Mouse (Mus musculus): ENCODE measurements around the gene Eno3. TPM values are rescaled to one million over a fixed set of nuclear protein-coding genes. Genes with fewer than 3 reads are reported as not detected.

Gene Eno3
- polyA plus RNA-seq, 1 experiment from 2014 or later: 9.2 TPM

- Histone ChIP-seq H3K27me3 (no peaks in the 10 kb centered on the region), H3K4me1 (replicated peaks) (peaks cover 26% of the 10 kb centered on the region), H3K9me3 (no peaks in the 10 kb centered on the region), H3K4me2 (no peak overlapping the region), H3K4me3 (no peak overlapping the region), H3K36me3 (peaks cover 10% of the 10 kb centered on the region), H3K9ac (no peak overlapping the region), H3K27ac (no peak overlapping the region)
- ATAC-seq (ENCODE audit: low FRiP score): no peak
- 75% methylated on average over 2 of the region's 2 CpGs for WGBS
Observed at GRCm38 (mm10) chr11:70699051-70699450, 42.0 kb downstream of the Eno3 start.

DNA sequence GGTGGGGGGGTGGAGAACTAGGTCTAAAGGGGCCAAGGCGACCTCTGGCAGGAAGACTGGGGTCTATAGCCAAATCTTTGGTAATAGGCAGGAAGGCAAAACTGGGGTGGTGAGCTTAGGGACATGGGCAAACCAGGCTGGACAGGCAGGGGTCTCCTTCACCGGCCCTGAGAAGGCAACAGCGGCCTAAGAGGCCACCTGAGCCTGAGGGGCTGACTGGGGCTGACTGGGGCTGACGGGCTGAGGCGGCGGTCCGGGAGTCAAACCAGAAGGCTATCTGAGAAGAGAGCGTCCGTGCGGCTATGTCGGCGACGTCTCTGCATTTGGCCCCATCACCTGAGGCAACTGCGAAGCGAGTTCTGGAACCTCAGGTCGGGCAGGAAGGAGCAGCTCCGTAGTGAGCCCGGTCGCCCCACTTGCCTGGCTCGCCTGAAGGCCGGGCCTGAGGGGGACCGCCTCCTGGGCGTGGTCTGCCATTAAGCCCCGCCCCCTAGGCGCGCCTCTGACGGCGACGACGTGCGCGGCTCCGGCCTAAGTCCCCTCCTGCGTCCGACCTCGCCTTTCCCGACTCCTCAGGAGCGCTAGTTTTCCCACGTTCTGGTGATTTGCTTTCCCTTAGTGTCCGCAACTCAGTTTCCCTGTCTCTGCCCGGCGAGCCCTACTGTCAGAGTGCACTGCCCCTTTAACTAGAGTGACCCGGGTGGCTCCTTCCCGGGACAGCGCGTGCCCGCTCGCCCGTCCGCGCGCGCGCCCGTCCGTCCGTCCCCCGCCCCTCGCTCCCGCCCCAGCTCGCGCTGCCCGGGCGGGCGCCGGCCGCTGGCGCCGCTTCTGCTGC is 42.9 kb downstream of the Eno3 start, which contains the start of the genes Inca1 and Kif1c:
Gene Inca1 (minus strand): TSS at position 434 of the 835 bp plus-strand sequence.
Gene Kif1c (plus strand): TSS at position 827 of the 835 bp plus-strand sequence.
- peaks cover 19% of the 10 kb centered on the region for H3K36me3 ChIP-seq

GRCm38 (mm10) chr11:70700613-70701012 is 43.6 kb downstream of the Eno3 start:
- peak; percentile 36 for ATAC-seq (ENCODE audit: low FRiP score)
- H3K4me1 ChIP-seq (replicated peaks): peaks cover 26% of the 10 kb centered on the region
- H3K36me3 ChIP-seq: peaks cover 25% of the 10 kb centered on the region
- peak overlapping the region; percentile 95 for H3K9ac ChIP-seq
- peak overlapping the region; percentile 93 for H3K27ac ChIP-seq
- peak overlapping the region; percentile 91 for H3K4me3 ChIP-seq
- under 1% methylated on average over 33 of the region's 34 CpGs for WGBS
- H3K4me2 ChIP-seq: peak overlapping the region; percentile 89
- H3K27me3 ChIP-seq: no peaks in the 10 kb centered on the region
- no peaks in the 10 kb centered on the region for H3K9me3 ChIP-seq

More for the DNA sequence above, 42.9 kb downstream of the Eno3 start, which contains the start of the genes Inca1 and Kif1c:
- ATAC-seq (ENCODE audit: low FRiP score): peak; percentile 95
- Histone ChIP-seq H3K9ac (peak within 1 kb of the TSS; percentile 95), H3K9me3 (no peaks in the 10 kb centered on the region), H3K4me1 (replicated peaks) (peaks cover 26% of the 10 kb centered on the region), H3K27ac (peak within 1 kb of the TSS; percentile 93), H3K4me2 (peak within 1 kb of the TSS; percentile 89), H3K27me3 (no peaks in the 10 kb centered on the region), H3K4me3 (peak within 1 kb of the TSS; percentile 91)
- WGBS: 2% methylated on average over 69 of the region's 69 CpGs

DNA sequence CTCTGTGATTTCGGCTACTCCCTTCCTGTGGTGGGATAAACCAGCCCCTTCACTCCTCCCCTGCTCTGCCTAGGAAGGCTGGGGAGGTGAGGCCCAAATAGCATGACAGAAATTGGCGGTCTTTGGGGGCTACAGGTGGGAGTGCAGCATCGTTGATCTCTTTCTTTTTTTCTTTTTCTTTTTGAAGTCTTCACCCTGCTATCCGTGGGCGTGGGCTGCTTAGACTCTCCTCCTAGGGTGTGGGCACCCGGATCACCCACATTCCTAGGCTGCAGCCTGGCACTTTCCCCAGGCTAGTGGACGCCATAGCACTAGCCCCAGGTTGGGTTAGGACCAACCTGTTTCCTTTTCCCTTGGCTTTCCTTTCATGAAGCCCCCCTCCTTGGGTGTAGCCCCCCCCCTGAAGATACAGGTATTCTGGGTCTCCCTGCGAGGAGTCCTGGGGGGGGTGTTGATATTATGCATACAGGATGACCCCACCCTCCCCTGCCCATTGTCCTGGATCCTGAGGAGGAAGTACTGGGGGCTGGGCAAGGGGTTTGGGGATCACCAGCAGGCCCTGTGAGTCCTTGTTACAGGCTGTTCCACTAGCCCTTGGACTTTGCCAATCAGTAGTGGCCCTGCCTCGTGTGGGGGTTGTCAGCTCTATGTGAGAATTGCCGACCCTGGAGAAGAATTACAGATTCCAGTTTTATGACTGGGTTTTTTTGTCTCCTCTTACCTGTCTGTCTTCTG is 44.4 kb downstream of the Eno3 start:
- Histone ChIP-seq H3K9ac (peak overlapping the region; percentile 95), H3K27ac (no peak overlapping the region), H3K4me2 (peak overlapping the region; percentile 89), H3K4me3 (peak overlapping the region; percentile 91), H3K36me3 (peaks cover 33% of the 10 kb centered on the region), H3K27me3 (no peaks in the 10 kb centered on the region), H3K4me1 (replicated peaks) (peaks cover 26% of the 10 kb centered on the region), H3K9me3 (no peaks in the 10 kb centered on the region)
- 14% methylated on average over 10 of the region's 10 CpGs for WGBS
- ATAC-seq (ENCODE audit: low FRiP score): no peak

- Histone ChIP-seq H3K4me3 (peak overlapping the region; percentile 91), H3K27ac (no peak overlapping the region), H3K9ac (peak overlapping the region; percentile 95), H3K9me3 (no peaks in the 10 kb centered on the region), H3K4me2 (peak overlapping the region; percentile 89), H3K27me3 (no peaks in the 10 kb centered on the region), H3K4me1 (replicated peaks) (peaks cover 26% of the 10 kb centered on the region), H3K36me3 (peaks cover 41% of the 10 kb centered on the region)
- no peak for ATAC-seq (ENCODE audit: low FRiP score)
- 77% methylated on average over 6 of the region's 6 CpGs for WGBS
Observed at GRCm38 (mm10) chr11:70701984-70702733, 45.2 kb downstream of the Eno3 start.

DNA sequence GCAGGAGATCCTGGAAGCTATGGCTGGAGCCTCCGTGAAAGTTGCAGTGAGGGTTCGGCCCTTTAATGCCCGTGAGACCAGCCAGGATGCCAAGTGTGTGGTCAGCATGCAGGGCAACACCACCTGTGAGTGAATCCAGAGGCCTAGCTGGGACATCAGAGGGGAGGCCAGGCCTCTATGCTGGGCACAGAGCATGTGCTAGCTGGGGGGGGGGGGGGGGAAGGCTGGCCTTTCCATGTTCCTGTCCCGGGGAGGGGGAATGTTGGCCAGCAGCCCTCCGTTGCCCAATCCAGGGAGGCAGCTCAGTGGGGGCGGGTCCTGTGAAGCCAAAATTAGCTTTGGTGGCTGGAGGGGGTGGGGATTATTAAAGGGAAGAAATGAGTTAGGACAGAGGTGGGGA is 45.8 kb downstream of the Eno3 start:
- H3K27me3 ChIP-seq: no peaks in the 10 kb centered on the region
- H3K9me3 ChIP-seq: no peaks in the 10 kb centered on the region
- peaks cover 26% of the 10 kb centered on the region for H3K4me1 ChIP-seq (replicated peaks)
- H3K4me3 ChIP-seq: no peak overlapping the region
- H3K27ac ChIP-seq: no peak overlapping the region
- peaks cover 47% of the 10 kb centered on the region for H3K36me3 ChIP-seq
- no peak for ATAC-seq (ENCODE audit: low FRiP score)
- 0 out of 2 replicates have a peak overlapping the region, but pooled peaks have one; percentile 89 for H3K4me2 ChIP-seq
- WGBS: 78% methylated on average over 6 of the region's 6 CpGs
- peak overlapping the region; percentile 95 for H3K9ac ChIP-seq

- no peak overlapping the region for H3K27ac ChIP-seq
- no peak overlapping the region for H3K4me2 ChIP-seq
- 85% methylated on average over 3 of the region's 3 CpGs for WGBS
- H3K27me3 ChIP-seq: no peaks in the 10 kb centered on the region
- no peaks in the 10 kb centered on the region for H3K9me3 ChIP-seq
- H3K4me1 ChIP-seq (replicated peaks): peaks cover 18% of the 10 kb centered on the region
- no peak overlapping the region for H3K9ac ChIP-seq
- no peak overlapping the region for H3K4me3 ChIP-seq
- ATAC-seq (ENCODE audit: low FRiP score): no peak
- peaks cover 81% of the 10 kb centered on the region for H3K36me3 ChIP-seq
Observed at GRCm38 (mm10) chr11:70706127-70706526, 49.1 kb downstream of the Eno3 start.

GRCm38 (mm10) chr11:70711026-70711425 is 54.0 kb downstream of the Eno3 start:
- H3K9me3 ChIP-seq: no peaks in the 10 kb centered on the region
- H3K4me2 ChIP-seq: no peak overlapping the region
- no peaks in the 10 kb centered on the region for H3K4me1 ChIP-seq (replicated peaks)
- ATAC-seq (ENCODE audit: low FRiP score): no peak
- H3K36me3 ChIP-seq: peaks cover 81% of the 10 kb centered on the region
- no peaks in the 10 kb centered on the region for H3K27me3 ChIP-seq
- no peak overlapping the region for H3K27ac ChIP-seq
- no peak overlapping the region for H3K9ac ChIP-seq
- 95% methylated on average over 10 of the region's 10 CpGs for WGBS
- no peak overlapping the region for H3K4me3 ChIP-seq

Small RNA genes lying within 50 kb of the gene (microRNA-seq; reads per million reads assigned to microRNA genes)
- not detected for gene Mir6925

Other genes starting within 250 kb of the Eno3 start
- gene Pelp1, start 247.2 kb upstream of the Eno3 start, polyA plus RNA-seq (2015; fragmentation: Nextera tagmentation; extraction: Ambion mirVana): 33.3 and 33.6 TPM in 2 replicates
- 47.6 and 50.2 TPM in 2 replicates for gene Arrb2, start 224.6 kb upstream of the Eno3 start, polyA plus RNA-seq (2015; fragmentation: Nextera tagmentation; extraction: Ambion mirVana)
- 43.2 and 45.5 TPM in 2 replicates for gene Med11, start 205.3 kb upstream of the Eno3 start, polyA plus RNA-seq (2015; fragmentation: Nextera tagmentation; extraction: Ambion mirVana)
- gene Zmynd15, start 197.8 kb upstream of the Eno3 start, polyA plus RNA-seq (2015; fragmentation: Nextera tagmentation; extraction: Ambion mirVana): 0.45 and 0.98 TPM in 2 replicates
- 4.6 and 6.7 TPM in 2 replicates for gene Cxcl16, start 197.2 kb upstream of the Eno3 start, polyA plus RNA-seq (2015; fragmentation: Nextera tagmentation; extraction: Ambion mirVana)
- gene Tm4sf5, start 152.0 kb upstream of the Eno3 start, polyA plus RNA-seq (2015; fragmentation: Nextera tagmentation; extraction: Ambion mirVana): 0.83 and 2.3 TPM in 2 replicates
- gene Vmo1, start 142.6 kb upstream of the Eno3 start, polyA plus RNA-seq (2015; fragmentation: Nextera tagmentation; extraction: Ambion mirVana): 0.31 TPM in 1 of 2 replicates, not detected in the other
- gene Gltpd2, start 138.0 kb upstream of the Eno3 start, polyA plus RNA-seq (2015; fragmentation: Nextera tagmentation; extraction: Ambion mirVana): 0.25 and 0.29 TPM in 2 replicates
- gene Psmb6, start 131.8 kb upstream of the Eno3 start, polyA plus RNA-seq (2015; fragmentation: Nextera tagmentation; extraction: Ambion mirVana): 802 and 803 TPM in 2 replicates
- gene Gm40193, start 124.3 kb upstream of the Eno3 start, polyA plus RNA-seq (2015; fragmentation: Nextera tagmentation; extraction: Ambion mirVana): not detected in 2 replicates
- 9.0 and 10.1 TPM in 2 replicates for gene Pld2, start 117.1 kb upstream of the Eno3 start, polyA plus RNA-seq (2015; fragmentation: Nextera tagmentation; extraction: Ambion mirVana)
- 14.2 and 15.3 TPM in 2 replicates for gene Mink1, start 94.3 kb upstream of the Eno3 start, polyA plus RNA-seq (2015; fragmentation: Nextera tagmentation; extraction: Ambion mirVana)
- gene 4930544D05Rik, start 41.4 kb upstream of the Eno3 start, polyA plus RNA-seq (2015; fragmentation: Nextera tagmentation; extraction: Ambion mirVana): not detected in 2 replicates
- not detected in 2 replicates for gene Chrne, start 38.0 kb upstream of the Eno3 start, polyA plus RNA-seq (2015; fragmentation: Nextera tagmentation; extraction: Ambion mirVana)
- gene Gp1ba, start 18.1 kb upstream of the Eno3 start, polyA plus RNA-seq (2015; fragmentation: Nextera tagmentation; extraction: Ambion mirVana): 0.16 and 0.21 TPM in 2 replicates
- 109 TPM in 2 replicates for gene Rnf167, start 10.0 kb upstream of the Eno3 start, polyA plus RNA-seq (2015; fragmentation: Nextera tagmentation; extraction: Ambion mirVana)
- 159 and 173 TPM in 2 replicates for gene Slc25a11, start 9.7 kb upstream of the Eno3 start, polyA plus RNA-seq (2015; fragmentation: Nextera tagmentation; extraction: Ambion mirVana)
- 851 and 865 TPM in 2 replicates for gene Pfn1, start 2.6 kb upstream of the Eno3 start, polyA plus RNA-seq (2015; fragmentation: Nextera tagmentation; extraction: Ambion mirVana)
- 162 and 169 TPM in 2 replicates for gene Spag7, start 12.2 kb downstream of the Eno3 start, polyA plus RNA-seq (2015; fragmentation: Nextera tagmentation; extraction: Ambion mirVana)
- gene Camta2, start 30.9 kb downstream of the Eno3 start, polyA plus RNA-seq (2015; fragmentation: Nextera tagmentation; extraction: Ambion mirVana): 15.2 and 15.3 TPM in 2 replicates
- 1.6 TPM in 2 replicates for gene Inca1, start 43.0 kb downstream of the Eno3 start, polyA plus RNA-seq (2015; fragmentation: Nextera tagmentation; extraction: Ambion mirVana)
- 1.5 and 1.7 TPM in 2 replicates for gene Kif1c, start 43.3 kb downstream of the Eno3 start, polyA plus RNA-seq (2015; fragmentation: Nextera tagmentation; extraction: Ambion mirVana)
- 14.2 and 15.0 TPM in 2 replicates for gene Zfp3, start 107.0 kb downstream of the Eno3 start, polyA plus RNA-seq (2015; fragmentation: Nextera tagmentation; extraction: Ambion mirVana)
- 0.30 TPM in 1 of 2 replicates, not detected in the other for gene Scimp, start 155.4 kb downstream of the Eno3 start, polyA plus RNA-seq (2015; fragmentation: Nextera tagmentation; extraction: Ambion mirVana)
- gene Rabep1, start 187.6 kb downstream of the Eno3 start, polyA plus RNA-seq (2015; fragmentation: Nextera tagmentation; extraction: Ambion mirVana): 83.1 and 87.5 TPM in 2 replicates